Mouse (Mus musculus): ENCODE measurements around the gene Spata17. TPM values are rescaled to one million over a fixed set of nuclear protein-coding genes. Genes with fewer than 3 reads are reported as not detected.
A peak's percentile ranks its signal among the peaks of the same experiment; 100 is the strongest.

The Spata17 gene
- total RNA-seq, 2 experiments from 2014 or later: not detected

DNA sequence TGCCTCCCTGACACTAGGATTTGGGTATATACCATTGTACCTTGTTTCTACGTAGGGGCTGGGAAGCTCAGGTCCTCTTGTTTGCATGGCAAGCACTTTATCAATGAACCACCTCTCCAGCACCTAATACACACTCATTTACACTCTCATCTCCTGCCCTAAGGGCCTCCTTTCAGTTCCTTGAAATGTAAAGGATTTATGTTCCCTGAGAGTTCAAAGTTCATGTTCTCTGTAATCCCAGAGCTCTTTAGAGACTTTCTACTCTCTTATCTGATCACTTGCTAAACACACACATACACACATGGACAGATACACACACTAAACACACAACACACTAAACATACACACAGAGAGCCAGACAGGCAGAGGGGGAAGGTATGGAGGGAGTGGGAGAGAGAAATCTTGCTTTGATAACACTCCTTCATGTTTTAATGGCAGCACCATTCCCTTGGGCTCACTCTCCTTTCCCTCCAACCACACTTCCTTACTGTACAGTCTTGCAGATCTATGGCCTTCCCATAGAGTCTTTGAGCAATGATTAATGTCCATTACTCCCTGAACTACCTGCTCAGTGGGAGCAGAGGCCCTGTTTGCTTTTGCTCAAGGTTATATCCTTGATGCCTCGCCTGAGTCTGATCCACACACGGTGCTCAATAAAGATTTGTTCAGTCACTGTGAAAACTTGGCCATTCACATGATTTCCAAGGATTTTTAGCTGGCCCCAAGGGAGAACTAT, 126.4 kb downstream of the Spata17 start:
- no peak for DNase-seq (ENCODE audit: low spot score in 2 of 2)

DNA sequence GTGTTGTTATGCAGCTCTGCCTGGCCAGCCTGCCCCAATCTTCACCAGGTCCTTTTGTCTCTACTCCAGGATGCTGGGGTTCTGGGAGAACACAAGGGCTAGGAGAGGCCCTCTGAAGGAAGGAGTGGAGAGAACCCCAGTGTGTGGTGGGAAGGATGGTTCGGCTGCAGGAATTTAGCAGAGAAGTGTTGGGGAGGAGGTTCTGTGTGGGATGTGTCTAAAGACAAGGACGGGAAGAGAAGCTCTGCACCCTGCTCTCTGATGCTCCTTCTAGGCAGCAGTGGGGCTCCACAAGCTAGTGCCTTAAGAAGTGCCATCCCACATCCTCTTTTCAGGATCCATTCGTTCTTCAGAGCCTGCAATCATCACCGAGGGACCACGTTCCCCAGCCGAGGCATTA, 129.2 kb downstream of the Spata17 start:
- no peak for DNase-seq (ENCODE audit: low spot score in 2 of 2)

DNA sequence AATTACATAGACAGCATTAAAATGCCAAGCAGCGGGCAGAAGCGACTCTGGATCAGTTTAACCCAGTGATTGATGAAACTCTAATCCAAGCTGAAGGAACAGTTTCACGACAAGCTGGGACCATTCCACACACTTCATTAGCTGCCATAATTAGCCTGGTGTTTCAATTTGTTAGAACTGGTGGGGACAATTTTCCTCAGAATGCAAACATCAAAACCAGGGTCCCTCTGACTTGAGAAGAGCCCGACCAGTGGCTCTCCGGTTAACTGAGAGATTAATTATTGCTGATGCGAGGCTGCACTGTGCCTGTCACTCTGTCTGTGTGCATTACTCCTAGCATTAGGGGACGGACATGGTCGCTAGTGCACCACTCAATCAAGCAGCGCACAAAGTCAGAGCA, 137.9 kb downstream of the Spata17 start:
- DNase-seq (ENCODE audit: low spot score in 2 of 2): no peak

DNA sequence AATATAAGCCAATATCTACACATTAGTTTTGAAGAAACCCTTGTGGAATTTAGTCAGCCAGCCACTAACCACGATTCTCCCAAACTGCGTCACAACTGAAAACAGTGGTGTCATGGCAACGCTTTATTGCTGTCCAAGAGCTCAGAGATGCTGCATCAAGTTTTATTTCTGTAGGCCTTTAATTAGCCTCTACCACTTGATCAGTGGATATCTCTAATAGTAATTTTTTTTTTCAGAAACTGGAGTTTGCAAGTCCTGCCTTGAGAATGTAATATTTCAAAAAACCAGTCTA, 138.3 kb downstream of the Spata17 start:
- DNase-seq (ENCODE audit: low spot score in 2 of 2): no peak

DNA sequence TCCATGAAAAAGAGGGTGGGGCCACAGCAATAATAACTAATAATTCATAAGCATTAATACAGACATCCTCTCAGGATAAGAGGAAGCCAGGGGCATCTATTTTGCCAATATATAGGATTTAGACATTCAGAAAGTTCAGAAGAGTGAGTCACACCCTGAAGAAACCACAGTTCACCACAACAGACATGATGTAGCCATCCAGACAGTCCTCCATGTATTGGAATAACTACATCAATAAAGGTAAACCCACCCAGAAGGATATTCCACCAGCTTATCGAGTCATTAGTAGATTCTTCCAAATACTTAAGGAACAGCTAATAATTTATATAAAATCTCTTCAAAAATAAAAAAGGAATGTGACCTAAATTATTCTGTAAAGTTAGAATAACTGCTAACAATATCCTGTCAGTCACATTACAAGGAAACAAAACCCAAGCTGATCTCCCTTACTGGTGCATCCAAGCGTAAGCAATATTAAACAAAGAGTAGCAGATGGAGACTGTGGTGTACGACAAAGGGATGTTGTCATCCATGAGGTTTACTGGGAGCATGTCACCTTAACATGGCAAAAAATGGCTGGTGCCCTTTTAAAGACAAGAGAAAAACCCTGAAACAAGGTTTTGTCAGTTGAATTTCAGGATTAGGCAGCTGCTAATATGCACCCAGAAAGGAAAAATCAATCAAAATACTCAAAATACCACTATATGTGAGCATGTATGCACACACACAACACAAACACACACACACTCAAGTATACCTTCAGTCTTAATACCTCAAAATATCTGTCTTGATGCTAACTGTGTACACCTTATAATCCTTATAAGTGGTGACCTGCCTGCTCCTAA, 138.8 kb downstream of the Spata17 start:
- no peak for DNase-seq (ENCODE audit: low spot score in 2 of 2)

DNA sequence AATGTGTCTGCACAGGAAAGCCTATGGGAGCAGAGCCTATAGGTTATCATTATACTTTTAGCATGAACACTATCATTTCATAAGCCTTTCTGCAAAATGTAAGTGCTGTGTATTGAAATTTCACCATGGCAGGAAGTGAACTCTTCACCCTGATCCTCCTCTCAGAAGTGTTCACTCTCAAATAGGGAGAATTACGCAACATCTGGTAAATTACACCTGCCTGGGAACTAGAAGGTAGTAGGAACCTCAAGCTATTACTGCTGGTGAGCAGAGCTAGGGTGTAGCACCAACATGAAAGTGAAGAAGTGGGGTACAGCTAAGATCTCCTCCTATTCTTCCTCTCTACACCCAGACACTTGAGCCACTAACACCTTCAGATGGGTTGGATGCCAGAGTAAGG, 155.4 kb downstream of the Spata17 start:
- DNase-seq (ENCODE audit: low spot score in 2 of 2): no peak

DNA sequence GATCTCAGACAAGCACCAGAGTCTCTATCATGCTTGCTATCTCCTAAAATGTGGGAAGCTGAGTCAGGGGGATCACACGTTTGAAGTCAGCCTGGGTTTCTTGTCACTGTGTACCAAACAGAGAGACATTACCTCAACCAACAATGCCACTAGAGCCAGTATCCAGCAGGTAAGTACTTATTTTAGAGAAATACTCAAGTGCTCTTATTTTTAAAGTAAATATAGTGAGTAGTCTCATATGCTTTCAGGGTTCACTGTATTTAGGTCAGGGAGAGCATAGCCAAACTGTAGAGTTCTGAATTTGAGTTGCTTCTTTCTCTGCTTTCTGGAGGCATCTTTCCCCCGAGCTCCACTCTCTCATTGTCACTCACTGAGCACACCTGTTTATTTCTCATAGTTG, 160.9 kb downstream of the Spata17 start:
- DNase-seq (ENCODE audit: low spot score in 2 of 2): no peak

DNA sequence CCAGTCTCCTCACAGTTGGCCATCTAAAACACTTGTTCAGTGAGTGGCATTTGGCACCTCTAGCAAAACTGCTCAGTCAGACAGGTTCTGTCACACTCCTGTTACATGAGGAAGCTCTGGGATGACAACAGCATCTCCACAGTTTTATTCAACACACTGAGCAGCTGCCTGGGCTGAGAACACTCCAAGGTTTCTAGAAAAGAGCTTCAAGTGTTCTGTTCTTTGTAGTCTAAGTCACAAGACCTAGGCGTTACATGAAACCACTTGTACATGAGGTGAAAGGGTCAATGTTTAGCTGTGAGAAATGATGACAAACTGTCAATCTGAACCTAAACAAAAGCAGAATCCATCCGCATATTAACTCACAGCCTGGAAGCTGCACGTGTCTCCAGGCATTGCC, 161.4 kb downstream of the Spata17 start:
- DNase-seq (ENCODE audit: low spot score in 2 of 2): no peak

DNA sequence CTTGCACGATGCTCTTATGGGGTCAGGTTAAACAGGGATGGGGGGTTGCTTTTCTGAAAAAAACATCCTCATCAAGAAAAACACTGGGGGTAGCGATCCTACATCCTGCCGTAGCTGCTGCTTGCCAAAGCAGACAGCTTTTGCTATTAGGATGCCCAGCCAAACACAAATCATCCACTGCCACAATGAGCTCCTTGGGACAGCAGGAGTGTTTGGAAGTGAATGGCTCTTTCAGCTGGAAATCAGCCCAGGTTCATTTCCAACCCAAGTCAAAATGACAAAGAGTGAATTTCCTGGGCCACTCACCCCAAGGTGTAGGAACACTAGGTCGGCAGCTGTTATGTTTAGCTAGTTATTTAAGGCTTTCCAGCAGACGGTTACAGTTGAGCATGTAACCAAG, 162.7 kb downstream of the Spata17 start:
- no peak for DNase-seq (ENCODE audit: low spot score in 2 of 2)

DNA sequence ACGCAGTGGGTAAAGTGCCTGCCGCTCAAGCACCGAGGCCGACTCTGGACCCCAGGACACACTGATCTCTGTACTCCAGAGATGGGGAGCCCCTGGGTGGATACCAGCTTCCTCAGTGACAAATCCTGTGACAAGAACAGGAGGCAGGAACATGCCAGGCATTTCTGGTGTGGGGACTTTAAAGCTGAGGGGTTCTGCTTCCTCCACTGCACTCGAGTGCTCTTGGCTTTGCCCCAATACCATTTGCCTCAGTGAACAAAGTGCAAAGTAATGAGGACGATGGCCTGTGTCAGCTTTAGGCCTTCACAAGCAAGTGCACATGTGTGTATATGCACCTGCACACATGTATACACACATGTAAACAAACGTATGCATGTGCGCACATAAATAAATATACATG, 164.0 kb downstream of the Spata17 start:
- no peak for DNase-seq (ENCODE audit: low spot score in 2 of 2)

DNA sequence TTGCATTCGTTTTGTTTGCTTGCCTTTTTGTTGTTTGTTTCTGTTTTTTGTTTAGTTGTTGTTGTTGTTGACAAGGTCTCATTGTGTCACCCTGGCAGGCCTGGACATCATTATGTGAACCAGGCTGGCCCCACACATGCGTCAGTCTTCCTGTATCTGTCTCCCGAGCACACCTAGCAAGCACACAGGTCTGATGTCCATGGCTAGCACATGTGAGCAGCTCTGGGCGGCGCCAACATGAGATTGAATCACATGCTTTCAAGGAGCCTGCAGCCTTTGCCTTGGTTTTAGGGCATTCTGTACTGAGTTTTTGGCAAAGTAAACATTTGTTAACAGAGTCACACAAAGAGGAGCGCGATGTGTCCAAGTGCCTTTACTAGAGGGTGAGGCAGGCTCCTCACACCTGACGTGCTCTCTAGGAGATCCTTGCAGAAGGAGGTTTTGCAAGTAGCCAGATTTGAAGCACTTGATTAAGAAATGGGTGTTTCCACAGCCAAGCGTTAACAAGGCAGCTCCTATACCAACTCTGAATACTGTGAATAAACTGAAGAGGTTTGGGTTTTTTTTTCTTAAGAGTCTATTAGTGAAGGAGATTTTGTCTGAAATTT, 166.5 kb downstream of the Spata17 start:
- DNase-seq (ENCODE audit: low spot score in 2 of 2): no peak

DNA sequence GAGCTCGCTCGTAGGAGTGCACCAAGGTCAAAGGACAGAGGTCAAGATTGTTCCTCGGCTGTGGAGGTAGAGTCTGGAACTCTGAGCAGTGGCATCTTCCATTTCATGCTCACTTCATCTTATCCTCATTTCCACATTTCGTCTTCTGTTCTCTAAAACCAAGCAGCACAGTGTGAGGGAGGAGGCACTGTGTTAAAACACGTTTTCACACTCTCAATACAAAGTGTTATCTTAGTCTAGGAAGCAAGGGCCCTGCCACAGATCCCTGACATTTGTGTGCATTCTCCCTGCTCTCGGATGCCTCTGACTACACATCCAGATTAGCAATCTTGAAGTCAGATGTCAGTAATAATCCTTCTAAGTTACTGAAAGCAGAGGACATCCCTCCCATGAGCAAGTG, 170.5 kb downstream of the Spata17 start:
- no peak for DNase-seq (ENCODE audit: low spot score in 2 of 2)

DNA sequence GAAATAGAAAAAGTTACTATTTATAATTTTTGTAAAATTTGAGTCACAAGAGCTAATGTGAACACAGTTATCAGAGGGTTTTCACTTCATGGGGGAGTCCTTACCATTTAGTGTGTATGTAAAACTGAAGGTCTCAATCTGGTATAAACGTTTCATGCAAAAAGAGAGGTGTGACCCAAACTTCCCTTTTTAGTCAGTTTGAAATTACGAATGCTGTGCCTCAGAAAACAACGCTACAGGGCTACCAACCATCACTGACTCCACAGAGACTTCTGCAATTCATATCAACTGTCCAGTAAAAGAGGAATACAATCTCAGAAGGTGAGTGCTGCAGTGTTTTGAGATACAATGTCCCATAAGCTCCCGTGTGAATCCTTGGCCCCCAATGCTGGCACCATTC, 175.5 kb downstream of the Spata17 start:
- DNase-seq (ENCODE audit: low spot score in 2 of 2): no peak

DNA sequence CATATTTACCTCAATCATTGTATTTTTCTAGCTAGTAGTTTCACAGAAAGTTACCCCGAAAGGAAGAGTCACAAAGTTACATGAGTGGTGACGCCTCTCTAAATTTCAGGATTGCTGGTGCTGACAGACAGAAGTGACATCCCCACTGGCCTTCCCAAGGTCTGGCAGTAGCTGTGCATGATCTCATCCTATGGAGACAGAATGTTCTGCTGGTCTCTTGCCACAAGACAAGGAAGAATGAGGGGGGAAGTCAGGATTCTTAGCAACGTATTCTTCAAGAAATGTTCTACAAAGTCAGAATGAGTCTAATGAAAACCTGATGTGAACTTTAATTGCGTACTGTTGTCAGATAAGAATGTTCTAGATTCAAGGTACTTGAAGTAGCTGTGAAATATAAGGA, 179.5 kb downstream of the Spata17 start:
- no peak for DNase-seq (ENCODE audit: low spot score in 2 of 2)

DNA sequence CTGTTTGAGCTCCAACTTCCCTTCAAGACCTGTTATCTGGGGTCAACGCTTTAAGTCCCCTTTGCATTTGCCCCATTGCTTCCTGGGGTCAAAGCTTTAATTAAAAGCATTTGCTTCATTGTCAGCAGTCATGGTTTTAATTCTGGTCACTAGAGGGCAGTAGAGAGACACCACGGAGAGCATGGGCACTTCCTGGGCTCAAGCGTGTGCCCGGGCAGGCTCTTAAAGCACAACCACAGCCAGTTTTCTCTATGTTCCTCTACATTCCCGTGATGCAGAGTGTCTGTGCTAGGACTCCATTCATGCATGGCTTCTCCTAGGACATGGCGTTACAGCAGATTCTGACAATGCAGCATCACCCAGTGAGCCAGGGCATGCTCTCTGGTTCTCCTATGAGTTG, 183.5 kb downstream of the Spata17 start:
- DNase-seq (ENCODE audit: low spot score in 2 of 2): peak in 1 of 2 experiments; percentile 18

DNA sequence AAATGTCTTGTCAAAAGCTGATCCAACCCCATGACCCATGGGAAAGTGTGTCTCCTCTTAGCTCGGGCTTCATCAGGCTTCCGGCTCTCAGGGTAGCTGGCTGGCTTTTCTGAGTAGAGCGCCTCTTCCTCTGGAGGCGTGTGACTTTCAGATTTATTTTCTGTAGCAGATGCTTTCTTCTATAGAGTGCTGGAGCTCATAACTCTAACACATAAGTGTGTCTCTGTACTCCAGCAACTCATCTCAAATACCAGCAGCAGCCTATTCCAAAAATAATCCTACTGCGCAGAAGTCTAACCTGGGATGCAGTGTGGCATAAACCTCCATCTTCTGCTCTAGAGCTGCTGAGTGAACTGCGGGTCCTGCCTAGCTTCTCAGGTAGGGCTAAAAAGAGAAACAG, 186.4 kb downstream of the Spata17 start:
- no peak for DNase-seq (ENCODE audit: low spot score in 2 of 2)

DNA sequence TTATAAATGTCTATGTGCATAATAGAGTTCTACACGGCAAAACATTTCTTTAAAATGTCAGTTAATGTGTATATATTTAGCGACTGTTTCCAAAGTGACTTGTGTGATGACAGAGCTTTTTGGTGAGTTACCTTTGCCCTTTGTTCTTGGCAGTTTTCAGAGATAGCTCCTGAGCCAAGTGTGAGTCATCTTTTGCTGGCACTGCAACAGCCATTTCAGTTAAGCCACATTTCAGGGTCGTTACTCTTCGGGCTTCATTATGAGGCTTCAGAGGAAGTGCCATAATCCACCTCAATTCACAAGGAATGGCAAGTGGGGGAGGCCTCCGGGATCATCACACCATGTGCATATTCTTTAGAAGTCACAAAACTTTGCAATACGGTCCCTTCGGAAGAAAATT, 195.3 kb downstream of the Spata17 start:
- DNase-seq (ENCODE audit: low spot score in 2 of 2): no peak

DNA sequence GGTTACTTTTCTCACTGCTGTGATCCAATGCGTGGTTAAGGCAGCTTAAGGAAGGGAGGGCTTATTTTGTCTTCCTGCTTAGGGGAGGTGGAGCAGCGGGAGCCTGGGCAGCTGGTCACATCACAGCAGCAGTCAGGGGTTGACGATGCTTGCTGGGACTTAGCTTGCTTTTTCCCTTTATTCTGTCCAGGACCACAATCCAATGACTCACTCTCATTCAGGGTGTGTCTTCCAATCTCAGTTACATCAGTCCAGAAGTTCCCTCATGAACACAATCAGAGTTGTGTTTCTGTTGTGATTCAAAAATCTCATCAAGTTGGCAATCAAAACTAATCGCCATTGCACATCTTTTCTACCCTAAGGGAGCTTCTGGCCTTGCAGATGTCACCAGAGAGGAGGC, 199.1 kb downstream of the Spata17 start:
- no peak for DNase-seq (ENCODE audit: low spot score in 2 of 2)

DNA sequence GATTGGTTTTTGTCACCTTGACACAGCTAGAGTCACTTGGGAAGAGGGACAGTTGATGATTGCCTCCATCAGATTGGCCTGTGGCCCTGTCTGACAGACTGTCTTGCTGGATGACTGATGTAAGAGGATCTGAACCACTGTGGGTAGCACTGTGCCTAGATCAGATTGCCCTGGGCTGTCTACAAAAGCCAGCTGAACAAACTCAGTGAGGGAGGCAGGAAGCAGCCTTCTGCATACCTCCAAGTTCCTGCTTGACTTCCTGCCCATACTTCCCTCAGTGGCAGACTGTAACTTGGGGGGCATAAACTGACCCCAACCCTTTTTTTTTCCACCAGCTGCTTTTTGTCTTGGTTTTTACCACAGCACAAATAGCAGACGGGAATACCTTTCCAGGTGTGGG, 199.6 kb downstream of the Spata17 start:
- DNase-seq (ENCODE audit: low spot score in 2 of 2): no peak

DNA sequence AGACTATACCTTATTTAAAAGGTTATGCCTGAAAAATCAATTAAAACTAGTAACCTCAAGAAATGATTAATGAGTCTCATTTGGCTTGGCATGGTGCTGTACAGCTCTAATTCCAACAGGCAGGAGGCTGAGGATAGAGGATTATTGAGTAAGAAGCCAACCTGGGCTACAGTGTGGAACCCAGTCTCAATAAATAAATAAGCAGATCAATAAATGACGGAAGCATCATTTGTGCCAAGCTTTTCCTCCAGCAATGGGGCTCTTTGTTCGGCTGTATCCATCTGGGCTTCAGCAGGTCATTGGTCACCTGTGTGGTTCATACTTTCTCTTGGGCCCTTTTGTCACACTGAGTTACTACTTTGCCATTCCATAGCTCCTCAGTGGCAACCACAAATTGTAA, 201.1 kb downstream of the Spata17 start:
- no peak for DNase-seq (ENCODE audit: low spot score in 2 of 2)

DNA sequence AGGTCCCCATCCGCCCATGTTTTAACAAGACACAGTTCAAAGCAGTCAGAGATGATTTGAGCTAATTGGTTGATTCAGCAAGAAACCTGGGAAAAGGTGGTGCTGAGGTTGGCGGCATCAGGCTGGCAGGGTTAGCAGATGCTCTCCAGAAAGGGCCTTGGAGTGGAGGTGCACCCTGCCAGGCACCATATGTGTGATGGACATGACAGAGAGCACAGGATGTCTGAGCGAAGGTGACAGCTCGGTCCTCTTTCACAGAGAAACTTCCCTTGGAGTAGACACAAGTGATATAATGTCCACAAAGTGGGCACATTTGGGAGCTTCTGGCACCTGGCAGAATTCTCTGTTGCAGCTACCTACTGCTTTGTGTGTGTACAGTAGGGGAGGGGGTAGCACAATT, 203.7 kb downstream of the Spata17 start:
- no peak for DNase-seq (ENCODE audit: low spot score in 2 of 2)

DNA sequence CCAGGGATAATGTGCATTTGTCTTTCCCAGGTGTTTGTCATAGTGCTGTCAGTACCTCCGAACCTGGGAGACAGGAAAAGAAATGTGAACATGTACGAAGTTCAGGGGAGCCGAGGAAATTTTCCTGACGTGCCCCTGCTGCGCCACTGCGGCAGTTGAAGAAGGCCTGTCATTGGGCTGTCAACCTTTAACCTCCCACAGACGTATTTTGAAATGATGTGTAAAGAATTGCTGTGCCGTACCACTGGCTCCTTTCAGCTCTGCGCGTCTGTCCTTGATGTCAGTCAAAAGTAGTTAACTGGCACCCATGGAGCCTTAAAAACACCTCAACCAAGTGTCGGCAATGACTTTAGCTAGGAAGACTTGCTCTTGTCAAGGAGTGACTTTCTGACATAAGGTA, 205.2 kb downstream of the Spata17 start:
- no peak for DNase-seq (ENCODE audit: low spot score in 2 of 2)

DNA sequence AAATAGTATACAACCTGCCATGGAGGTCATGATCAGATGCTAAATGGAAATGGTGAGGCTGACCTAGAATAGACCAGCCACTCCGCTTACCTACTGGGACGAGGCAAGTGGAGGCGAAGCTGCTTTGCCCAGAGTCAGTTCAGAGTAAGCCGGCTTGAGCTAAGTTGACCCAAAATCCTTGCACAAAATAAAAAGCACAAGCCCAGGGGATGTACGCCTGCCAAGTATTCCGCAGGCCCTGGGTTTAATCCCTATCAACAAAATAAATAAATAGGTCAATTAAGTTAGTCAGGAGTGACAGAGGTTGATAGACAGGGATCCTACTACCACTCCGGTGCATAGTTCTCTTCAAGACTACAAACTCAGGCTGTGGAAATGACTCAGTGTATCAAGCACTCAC, 207.0 kb downstream of the Spata17 start:
- no peak for DNase-seq (ENCODE audit: low spot score in 2 of 2)
